Mouse (Mus musculus) bone marrow, adult 2 months (tissue): ENCODE data around the gene Tmem50b.

Source experiments
- CTCF ChIP-seq: fragments of 200-500 bp; IDR thresholded peaks from 2 replicates; pipeline ENCODE4 v1.5.1; 2011; ENCODE audit warnings: low read length, control low read depth; ENCODE audit not compliant: control insufficient read depth, insufficient read depth
- POLR2A ChIP-seq: fragments of 200-500 bp; IDR thresholded peaks from 2 replicates; pipeline ENCODE4 v1.6.1; 2011; ENCODE audit warnings: low read depth, mild to moderate bottlenecking, control low read depth, low read length, borderline replicate concordance; ENCODE audit not compliant: control insufficient read depth

GRCm38 (mm10) chr16:91549616-91550015 lies 48.0 kb downstream of the Tmem50b start:
- no peak for TF ChIP-seq POLR2A
- TF ChIP-seq CTCF: no peak
